Mouse (Mus musculus) forebrain, postnatal 0 days (tissue): ENCODE data around the gene Skap1. TPM values are rescaled to one million over a fixed set of nuclear protein-coding genes. Genes with fewer than 3 reads are reported as not detected.

Experiments
- ATAC-seq: fragments of 200-750 bp; cut with Nextera tagmentation; 2 replicates; pipeline ENCODE4 v1.8.0; 2017; ENCODE audit warnings: mild to moderate bottlenecking, moderate library complexity
- DNase-seq: peaks from one replicate; pipeline ENCODE4 v3.0.0-alpha.2; 2015
- H3K27ac ChIP-seq: fragments of 300-500 bp; sonication (generic); 2 replicates; pipeline ENCODE4 v1.5.1; 2014; ENCODE audit warnings: low read depth, mild to moderate bottlenecking, antibody characterized with exemption, low read length, moderate library complexity, mixed read lengths
- H3K27me3 ChIP-seq: fragments of 300-500 bp; sonication (generic); 2 replicates; pipeline ENCODE4 v1.6.1; 2014; ENCODE audit warnings: mild to moderate bottlenecking, low read length, mixed read lengths; ENCODE audit not compliant: insufficient read depth
- H3K36me3 ChIP-seq: fragments of 300-500 bp; sonication (generic); 2 replicates; pipeline ENCODE4 v1.6.1; 2014; ENCODE audit warnings: mild to moderate bottlenecking, moderate library complexity; ENCODE audit not compliant: insufficient read depth
- H3K4me1 ChIP-seq: fragments of 300-500 bp; sonication (generic); 2 replicates; pipeline ENCODE4 v1.6.1; 2014; ENCODE audit warnings: antibody characterized with exemption; ENCODE audit not compliant: insufficient read depth
- H3K4me2 ChIP-seq: fragments of 300-500 bp; sonication (generic); 2 replicates; pipeline ENCODE4 v1.6.1; 2014; ENCODE audit warnings: low read depth, mild to moderate bottlenecking, moderate library complexity
- H3K4me3 ChIP-seq: fragments of 300-500 bp; sonication (generic); 2 replicates; pipeline ENCODE4 v1.5.1; 2014; ENCODE audit warnings: low read depth, low read length, mixed read lengths
- H3K9ac ChIP-seq: fragments of 300-500 bp; sonication (generic); 2 replicates; pipeline ENCODE4 v1.6.1; 2014; ENCODE audit warnings: mild to moderate bottlenecking
- H3K9me3 ChIP-seq: fragments of 300-500 bp; sonication (generic); 2 replicates; pipeline ENCODE4 v1.6.1; 2016; ENCODE audit warnings: low read length
- CTCF ChIP-seq: sonication (generic); IDR thresholded peaks from 2 replicates; pipeline ENCODE4 v1.5.1; 2016; ENCODE audit warnings: antibody characterized with exemption, control low read depth, low read depth
- WGBS: fragments of 180-500 bp; shearing (Covaris S2); extraction: QIAGEN DNeasy Blood & Tissue Kit; methylation state at CpG from one replicate; pipeline ENCODE4 v1.1.7; 2014; 5-methylcytosine and 5-hydroxymethylcytosine counted together
- polyA plus RNA-seq: library from polyadenylated mRNA; unstranded; fragments of >200 nt; fragmentation: Nextera tagmentation; extraction: Ambion mirVana; gene quantifications from 2 replicates; pipeline ENCODE4 v1.2.1, GENCODE M21; 2015
- total RNA-seq: library from RNA; depleted of rRNA; stranded (reverse); fragments of >200 nt; gene quantifications from 2 replicates; pipeline ENCODE4 v1.2.3, GENCODE M21; 2014

The Skap1 gene
- total and polyA plus RNA-seq, 2 experiments from 2014 or later: 1.6 to 3.7 TPM

DNA sequence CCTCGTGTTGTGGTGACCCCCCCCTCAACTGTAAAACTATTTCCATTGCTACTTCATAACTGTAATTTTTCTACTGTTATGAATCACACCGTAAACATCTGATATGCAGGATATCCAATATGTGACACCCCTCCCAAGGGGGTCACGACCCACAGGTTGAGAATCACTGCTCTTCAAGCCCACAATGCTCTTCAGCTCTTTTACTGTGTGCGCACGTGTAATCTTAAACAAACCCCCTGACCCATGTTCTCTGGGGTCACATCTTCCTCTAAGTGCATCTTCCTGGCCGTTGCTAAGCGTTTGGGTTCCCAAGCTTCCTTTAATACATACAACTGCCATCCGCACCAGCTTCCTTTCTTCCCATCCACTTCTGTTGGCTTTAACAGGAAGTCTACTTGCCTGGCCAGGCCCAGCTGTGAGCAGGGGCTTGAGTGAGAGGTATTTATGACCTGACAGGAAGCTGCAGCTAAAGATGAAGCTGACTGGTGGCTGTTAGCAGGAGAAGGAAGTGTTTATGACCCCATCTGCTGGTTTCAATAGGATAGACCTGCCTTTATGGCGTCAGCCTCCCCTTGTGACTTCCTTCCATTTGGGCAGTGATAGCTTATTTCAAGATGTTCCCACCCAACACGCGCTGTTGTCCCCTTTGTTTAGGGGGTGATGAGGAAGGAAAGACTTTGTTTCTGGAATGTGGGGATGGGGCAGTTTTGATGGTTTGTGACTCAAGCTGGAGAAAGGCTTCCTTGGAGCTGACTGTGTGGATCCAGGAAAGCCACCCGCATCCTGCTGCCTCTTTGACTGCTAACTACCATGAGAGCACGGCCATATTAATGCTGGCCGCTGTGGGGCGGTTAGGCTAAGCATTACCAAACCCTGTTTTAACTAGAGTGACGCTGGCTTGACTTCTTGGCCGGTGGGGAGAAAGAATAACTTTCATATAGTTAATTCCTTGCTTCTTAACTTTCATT, 178.1 kb downstream of the Skap1 start:
- DNase-seq: no peak
- WGBS: 82% methylated on average over 17 of the region's 17 CpGs

GRCm38 (mm10) chr11:96644969-96645368, 180.6 kb downstream of the Skap1 start:
- no peak for ATAC-seq
- H3K9me3 ChIP-seq: no peaks in the 10 kb centered on the region
- H3K4me3 ChIP-seq: no peak overlapping the region
- 79% methylated on average over 7 of the region's 7 CpGs for WGBS
- H3K4me2 ChIP-seq: no peak overlapping the region
- no peak overlapping the region for H3K27ac ChIP-seq
- DNase-seq: no peak
- no peaks in the 10 kb centered on the region for H3K4me1 ChIP-seq
- H3K27me3 ChIP-seq: no peaks in the 10 kb centered on the region
- TF ChIP-seq CTCF: no peak
- H3K36me3 ChIP-seq: no peaks in the 10 kb centered on the region
- no peak overlapping the region for H3K9ac ChIP-seq

More for the DNA sequence above, 178.1 kb downstream of the Skap1 start:
- no peaks in the 10 kb centered on the region for H3K27me3 ChIP-seq
- H3K9me3 ChIP-seq: no peaks in the 10 kb centered on the region
- no peak overlapping the region for H3K9ac ChIP-seq
- ATAC-seq: no peak
- no peak overlapping the region for H3K4me3 ChIP-seq
- H3K27ac ChIP-seq: no peak overlapping the region
- no peak for TF ChIP-seq CTCF
- no peak overlapping the region for H3K4me2 ChIP-seq
- no peaks in the 10 kb centered on the region for H3K4me1 ChIP-seq
- no peaks in the 10 kb centered on the region for H3K36me3 ChIP-seq

DNA sequence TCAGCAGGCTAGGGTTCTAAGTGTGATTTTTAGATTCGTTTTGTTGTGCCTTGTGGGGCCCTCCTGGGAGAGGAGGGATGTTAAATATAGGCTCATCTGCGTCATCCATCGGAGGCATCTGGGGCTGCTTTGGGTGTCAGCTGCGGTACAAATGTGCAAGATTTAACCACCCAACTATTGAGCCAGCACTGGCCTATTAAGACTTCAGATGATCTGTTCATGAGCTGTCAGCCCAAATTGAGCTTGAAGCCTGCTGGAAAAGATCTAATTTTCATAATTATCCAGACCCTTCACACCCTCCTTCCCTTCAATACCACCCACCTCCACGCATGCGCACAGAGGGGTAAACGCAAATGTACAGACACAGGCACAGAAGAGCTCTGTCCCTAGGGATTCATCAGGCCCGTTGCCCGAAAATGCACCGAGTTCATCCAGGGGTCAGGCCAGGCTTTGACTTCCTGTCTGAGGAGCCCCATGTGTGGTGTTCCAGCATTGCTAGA, 181.2 kb downstream of the Skap1 start:
- no peaks in the 10 kb centered on the region for H3K9me3 ChIP-seq
- peak; percentile 51 for DNase-seq
- H3K4me2 ChIP-seq: no peak overlapping the region
- no peaks in the 10 kb centered on the region for H3K27me3 ChIP-seq
- 28% methylated on average over 10 of the region's 10 CpGs for WGBS
- H3K4me1 ChIP-seq: no peaks in the 10 kb centered on the region
- ATAC-seq: peak; percentile 43; the same call in 1 of the 2 replicates
- no peak for TF ChIP-seq CTCF
- no peaks in the 10 kb centered on the region for H3K36me3 ChIP-seq
- H3K4me3 ChIP-seq: no peak overlapping the region
- H3K9ac ChIP-seq: no peak overlapping the region
- H3K27ac ChIP-seq: no peak overlapping the region

DNA sequence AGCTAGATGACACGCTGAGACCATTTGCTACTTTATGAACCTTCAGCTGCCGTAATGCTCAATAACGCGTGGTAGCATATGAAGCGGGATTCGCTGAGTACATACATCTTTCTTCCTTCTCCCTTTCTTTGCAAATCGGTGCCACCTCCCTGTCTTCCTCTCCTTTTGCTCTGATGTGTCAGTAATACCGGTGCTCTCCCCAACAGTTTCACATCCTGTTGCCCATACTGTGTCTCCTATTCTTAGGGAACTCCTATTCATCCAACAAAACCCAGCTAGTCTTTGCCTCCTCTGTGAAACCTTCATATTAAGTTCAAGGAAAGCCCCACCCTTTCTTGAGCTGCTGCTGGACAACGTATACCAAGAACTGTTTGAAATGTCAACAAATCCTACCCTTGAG, 187.5 kb downstream of the Skap1 start:
- H3K9me3 ChIP-seq: no peaks in the 10 kb centered on the region
- WGBS: 89% methylated on average over 9 of the region's 9 CpGs
- ATAC-seq: no peak
- H3K9ac ChIP-seq: no peak overlapping the region
- H3K4me2 ChIP-seq: no peak overlapping the region
- H3K4me1 ChIP-seq: no peaks in the 10 kb centered on the region
- no peak for DNase-seq
- no peak overlapping the region for H3K4me3 ChIP-seq
- no peak for TF ChIP-seq CTCF
- no peaks in the 10 kb centered on the region; the same call in 1 of the 2 replicates for H3K27me3 ChIP-seq
- no peaks in the 10 kb centered on the region for H3K36me3 ChIP-seq
- H3K27ac ChIP-seq: no peak overlapping the region

DNA sequence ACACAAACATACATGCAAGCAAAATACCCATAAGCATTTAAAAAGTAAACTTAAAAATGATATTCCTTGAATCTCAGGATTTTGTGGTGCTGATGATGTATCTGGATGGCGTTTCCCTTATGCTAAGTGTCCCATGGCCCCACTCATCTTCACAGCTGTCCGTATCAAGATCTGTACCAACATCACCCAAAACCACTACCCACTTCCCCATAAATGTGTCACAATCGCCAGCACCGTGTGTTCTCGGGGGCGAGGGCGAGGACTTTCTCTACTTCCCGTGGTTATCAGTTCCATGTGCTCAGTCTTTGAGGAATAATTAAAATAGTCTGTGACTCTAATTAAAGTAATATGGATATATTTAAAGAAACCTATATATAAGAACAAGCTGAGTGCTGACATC, 189.5 kb downstream of the Skap1 start:
- Histone ChIP-seq H3K27me3 (no peaks in the 10 kb centered on the region; the same call in 1 of the 2 replicates), H3K9me3 (no peaks in the 10 kb centered on the region), H3K9ac (no peak overlapping the region), H3K4me1 (no peaks in the 10 kb centered on the region), H3K27ac (no peak overlapping the region), H3K4me3 (no peak overlapping the region), H3K36me3 (no peaks in the 10 kb centered on the region), H3K4me2 (no peak overlapping the region)
- no peak for TF ChIP-seq CTCF
- no peak for DNase-seq
- 88% methylated on average over 8 of the region's 8 CpGs for WGBS
- no peak for ATAC-seq

- DNase-seq (no peak), ATAC-seq (no peak)
- H3K4me2 ChIP-seq: no peak overlapping the region
- no peak overlapping the region for H3K4me3 ChIP-seq
- H3K9ac ChIP-seq: no peak overlapping the region
- 87% methylated on average over 1 of the region's 1 CpGs for WGBS
- H3K4me1 ChIP-seq: no peaks in the 10 kb centered on the region
- no peaks in the 10 kb centered on the region for H3K27me3 ChIP-seq
- no peaks in the 10 kb centered on the region for H3K9me3 ChIP-seq
- H3K36me3 ChIP-seq: no peaks in the 10 kb centered on the region
- H3K27ac ChIP-seq: no peak overlapping the region
- no peak for TF ChIP-seq CTCF
Observed at GRCm38 (mm10) chr11:96658420-96658819, 194.0 kb downstream of the Skap1 start.

DNA sequence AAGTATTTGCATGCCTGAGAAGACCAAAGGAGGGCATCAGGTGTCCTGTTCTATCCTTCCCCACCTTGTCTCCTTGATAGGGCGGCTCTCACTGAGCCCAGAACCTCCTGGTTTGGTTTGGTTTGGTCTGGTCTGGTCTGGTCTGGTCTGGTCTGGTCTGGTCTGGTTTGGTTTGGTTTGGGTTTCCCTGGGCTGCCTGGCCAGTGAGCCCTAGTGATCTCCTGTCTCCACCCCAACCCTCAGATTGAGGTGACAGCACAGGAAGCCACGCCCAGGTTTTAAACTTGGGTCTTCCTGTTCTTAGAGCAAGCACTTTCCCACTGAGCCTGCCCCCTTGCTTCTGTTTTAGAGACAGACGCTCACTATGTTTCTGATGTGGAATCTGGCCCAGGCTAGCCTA, 202.5 kb downstream of the Skap1 start:
- ATAC-seq (no peak), DNase-seq (no peak)
- Histone ChIP-seq H3K36me3 (no peaks in the 10 kb centered on the region), H3K9ac (no peak overlapping the region), H3K4me3 (no peak overlapping the region), H3K27ac (no peak overlapping the region), H3K4me2 (no peak overlapping the region), H3K9me3 (no peaks in the 10 kb centered on the region), H3K27me3 (no peaks in the 10 kb centered on the region; the same call in 1 of the 2 replicates), H3K4me1 (no peaks in the 10 kb centered on the region)
- WGBS: 81% methylated on average over 3 of the region's 3 CpGs
- no peak for TF ChIP-seq CTCF
